In the genomic region with DNA sequence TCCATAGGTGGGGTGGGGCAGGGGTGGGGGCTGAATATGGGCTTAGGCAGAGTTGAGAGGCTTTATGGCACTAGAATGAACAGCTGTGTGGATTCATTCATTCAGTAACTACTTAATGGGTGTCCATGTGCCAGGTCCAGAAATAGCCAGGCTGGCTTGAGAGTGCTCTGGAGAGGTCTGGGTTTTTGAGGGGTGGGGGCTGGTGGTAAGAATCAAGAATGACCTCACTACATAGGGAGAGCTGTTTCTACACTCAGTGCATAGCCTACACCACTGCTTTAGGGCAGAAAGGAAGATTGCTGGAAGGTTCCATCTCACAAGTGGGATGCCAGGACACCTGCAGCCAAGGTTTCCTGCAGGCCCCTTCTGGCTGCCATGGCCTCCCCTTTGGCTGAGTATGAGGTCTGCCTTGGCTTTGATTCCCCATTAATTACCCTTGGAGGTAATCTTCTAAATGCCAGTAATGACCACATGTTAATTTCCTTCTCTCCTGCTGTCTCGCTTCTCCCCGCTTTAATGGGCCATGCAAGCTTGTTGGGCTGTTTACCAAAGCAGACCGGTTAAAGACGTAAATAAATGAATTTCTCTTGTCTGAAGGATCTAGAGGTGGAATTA, we compare ENCODE assay signal across 26 mouse cellular contexts.
DNase-seq lines count a peak whose midpoint lies in the region; ATAC-seq and TF ChIP-seq lines count a peak whose summit lies in the region.
"Had no signal": no experiment of that assay in that cellular context is flagged by ENCODE, and none has a peak within 500 bp of the region (broad histone marks: within the 10 kb centered on the region; RNA-seq: fewer than 3 reads in every experiment).

No protein-coding gene starts in this region.

- H3K36me3 ChIP-seq in forebrain, embryonic 15.5 days: no peaks in the 10 kb centered on the region
- no peaks in the 10 kb centered on the region for H3K36me3 ChIP-seq in forebrain, embryonic 13.5 days (ENCODE audit: poor library complexity, severe bottlenecking)
- H3K36me3 ChIP-seq in intestine, postnatal 0 days (ENCODE audit: control insufficient read depth, insufficient read depth): no peaks in the 10 kb centered on the region
- H3K36me3 ChIP-seq in intestine, embryonic 16.5 days (ENCODE audit: control insufficient read depth, insufficient read depth, low read length): no peaks in the 10 kb centered on the region
- no peaks in the 10 kb centered on the region for H3K36me3 ChIP-seq in hindbrain, embryonic 16.5 days (ENCODE audit: control insufficient read depth, insufficient read depth, low read length)
- H3K36me3 ChIP-seq: G1E; heart, embryonic 15.5 days; limb, embryonic 13.5 days; liver, embryonic 13.5 days; midbrain, embryonic 13.5 days had no signal

- no peak for DNase-seq in liver
- DNase-seq in adrenal gland, postnatal 14 days: no peak
- DNase-seq: B cell, adult 2 months; cerebellum, adult 18-20 months; gastrocnemius, postnatal 25 days; kidney, adult 9 months; kidney, postnatal 25 days; layer of hippocampus, postnatal 36 days; liver, embryonic 13.5 days; right cerebral cortex, postnatal 14 days; spleen, adult 18-20 months had no signal

- no peak overlapping the region for H3K9ac ChIP-seq in forebrain, embryonic 15.5 days (replicated peaks)
- no peak overlapping the region for H3K9ac ChIP-seq in forebrain, embryonic 13.5 days
- H3K9ac ChIP-seq in intestine, postnatal 0 days (ENCODE audit: low read depth, low read length): no peak overlapping the region
- no peak overlapping the region for H3K9ac ChIP-seq in intestine, embryonic 16.5 days (ENCODE audit: low read depth, low read length)
- no peak overlapping the region for H3K9ac ChIP-seq in hindbrain, embryonic 16.5 days (ENCODE audit: low read depth, low read length)
- H3K9ac ChIP-seq: heart, embryonic 15.5 days; limb, embryonic 13.5 days; liver, embryonic 13.5 days; midbrain, embryonic 13.5 days had no signal

- no peak overlapping the region for H3K4me2 ChIP-seq in forebrain, embryonic 15.5 days (replicated peaks)
- H3K4me2 ChIP-seq in forebrain, embryonic 13.5 days: no peak overlapping the region
- no peak overlapping the region for H3K4me2 ChIP-seq in intestine, postnatal 0 days (replicated peaks; ENCODE audit: low read depth)
- H3K4me2 ChIP-seq in intestine, embryonic 16.5 days (ENCODE audit: low read depth, low read length): no peak overlapping the region
- no peak overlapping the region for H3K4me2 ChIP-seq in hindbrain, embryonic 16.5 days (ENCODE audit: low read length)
- H3K4me2 ChIP-seq: heart, embryonic 15.5 days; limb, embryonic 13.5 days; liver, embryonic 13.5 days; midbrain, embryonic 13.5 days had no signal

- WGBS in forebrain, embryonic 15.5 days: 49% methylated on average over 4 of the region's 4 CpGs
- WGBS in forebrain, embryonic 13.5 days: 50% methylated on average over 4 of the region's 4 CpGs
- WGBS in intestine, postnatal 0 days: 85% methylated on average over 4 of the region's 4 CpGs
- 76% methylated on average over 4 of the region's 4 CpGs for WGBS in intestine, embryonic 16.5 days
- 60% methylated on average over 4 of the region's 4 CpGs for WGBS in hindbrain, embryonic 16.5 days

- no peaks in the 10 kb centered on the region for H3K27me3 ChIP-seq in forebrain, embryonic 15.5 days
- no peaks in the 10 kb centered on the region for H3K27me3 ChIP-seq in forebrain, embryonic 13.5 days
- no peaks in the 10 kb centered on the region for H3K27me3 ChIP-seq in intestine, postnatal 0 days (replicated peaks; ENCODE audit: control insufficient read depth, insufficient read depth, low read length)
- no peaks in the 10 kb centered on the region for H3K27me3 ChIP-seq in intestine, embryonic 16.5 days (replicated peaks; ENCODE audit: control insufficient read depth, insufficient read depth, low read length)
- H3K27me3 ChIP-seq in hindbrain, embryonic 16.5 days (replicated peaks; ENCODE audit: control insufficient read depth, insufficient read depth, low read length): no peaks in the 10 kb centered on the region
- H3K27me3 ChIP-seq: CH12.LX; heart, embryonic 15.5 days; limb, embryonic 13.5 days; megakaryocyte, embryonic 14.5 days; midbrain, embryonic 13.5 days; Patski had no signal

- H3K4me1 ChIP-seq in forebrain, embryonic 15.5 days: peaks cover 5% of the 10 kb centered on the region
- H3K4me1 ChIP-seq in forebrain, embryonic 13.5 days: peaks cover 7% of the 10 kb centered on the region
- 0 out of 2 replicates have a peak, but pooled peaks cover 4% of the 10 kb centered on the region for H3K4me1 ChIP-seq in intestine, postnatal 0 days (replicated peaks; ENCODE audit: control insufficient read depth, insufficient read depth, low read length)
- peaks cover 6% of the 10 kb centered on the region; the same call in 1 of the 2 replicates for H3K4me1 ChIP-seq in intestine, embryonic 16.5 days (ENCODE audit: control insufficient read depth, insufficient read depth, low read length)
- peaks cover 15% of the 10 kb centered on the region; the same call in 1 of the 2 replicates for H3K4me1 ChIP-seq in brown adipose tissue, adult 24 weeks (ENCODE audit: control insufficient read depth, insufficient read depth, insufficient read length, low read length)
- no peaks in the 10 kb centered on the region for H3K4me1 ChIP-seq in hindbrain, embryonic 16.5 days (ENCODE audit: control insufficient read depth, insufficient read depth, low read depth, low read length)
- H3K4me1 ChIP-seq: heart, embryonic 15.5 days; limb, embryonic 13.5 days; megakaryocyte, embryonic 14.5 days; midbrain, embryonic 13.5 days had no signal

- no peak for TF ChIP-seq CTCF in intestine, postnatal 0 days (IDR thresholded peaks at IDR 0.05; ENCODE audit: low read depth)

- H3K4me3 ChIP-seq in forebrain, embryonic 15.5 days: no peak overlapping the region
- no peak overlapping the region for H3K4me3 ChIP-seq in forebrain, embryonic 13.5 days
- no peak overlapping the region for H3K4me3 ChIP-seq in intestine, postnatal 0 days (ENCODE audit: low read depth, low read length)
- H3K4me3 ChIP-seq in intestine, embryonic 16.5 days (ENCODE audit: low read length): no peak overlapping the region
- no peak overlapping the region for H3K4me3 ChIP-seq in brown adipose tissue, adult 24 weeks (ENCODE audit: insufficient read depth, low read depth, low read length)
- no peak overlapping the region for H3K4me3 ChIP-seq in hindbrain, embryonic 16.5 days (ENCODE audit: low read length)
- H3K4me3 ChIP-seq: erythroblast, embryonic 14.5 days; heart, embryonic 15.5 days; limb, embryonic 13.5 days; liver, embryonic 13.5 days; megakaryocyte, embryonic 14.5 days; midbrain, embryonic 13.5 days had no signal

- no peaks in the 10 kb centered on the region for H3K9me3 ChIP-seq in forebrain, embryonic 15.5 days
- H3K9me3 ChIP-seq in forebrain, embryonic 13.5 days (replicated peaks): no peaks in the 10 kb centered on the region
- no peaks in the 10 kb centered on the region for H3K9me3 ChIP-seq in intestine, postnatal 0 days (ENCODE audit: control insufficient read depth)
- no peaks in the 10 kb centered on the region for H3K9me3 ChIP-seq in intestine, embryonic 16.5 days (ENCODE audit: control insufficient read depth, low read length)
- H3K9me3 ChIP-seq in hindbrain, embryonic 16.5 days (ENCODE audit: control insufficient read depth, low read length): no peaks in the 10 kb centered on the region
- H3K9me3 ChIP-seq: heart, embryonic 15.5 days; limb, embryonic 13.5 days; liver, embryonic 13.5 days; midbrain, embryonic 13.5 days had no signal

- no peak overlapping the region for H3K27ac ChIP-seq in forebrain, embryonic 15.5 days (replicated peaks)
- H3K27ac ChIP-seq in forebrain, embryonic 13.5 days: no peak overlapping the region
- H3K27ac ChIP-seq in intestine, postnatal 0 days (ENCODE audit: low read depth, low read length): peak overlapping the region; percentile 67
- no peak overlapping the region for H3K27ac ChIP-seq in intestine, embryonic 16.5 days (ENCODE audit: low read length)
- peak overlapping the region; percentile 67; the same call in 1 of the 2 replicates for H3K27ac ChIP-seq in brown adipose tissue, adult 24 weeks (replicated peaks; ENCODE audit: low read depth, low read length)
- H3K27ac ChIP-seq in hindbrain, embryonic 16.5 days (ENCODE audit: low read depth, low read length): no peak overlapping the region
- H3K27ac ChIP-seq: heart, embryonic 15.5 days; limb, embryonic 13.5 days; liver, embryonic 13.5 days; midbrain, embryonic 13.5 days had no signal

- ATAC-seq in forebrain, embryonic 15.5 days (replicated peaks): 0 out of 2 replicates have a peak, but pooled peaks have one; percentile 26
- no peak for ATAC-seq in forebrain, embryonic 13.5 days
- ATAC-seq in intestine, postnatal 0 days: no peak
- no peak for ATAC-seq in intestine, embryonic 16.5 days
- ATAC-seq in hindbrain, embryonic 16.5 days: peak; percentile 77
- ATAC-seq: forebrain, embryonic 16.5 days; midbrain, embryonic 13.5 days; Patski had no signal

Comparison
In these comparisons a context has a peak if more than half of its experiments do, and no peak if none do; other contexts are left out.
1. ATAC-seq: peak in forebrain, embryonic 15.5 days (single experiment) and hindbrain, embryonic 16.5 days (single experiment); none in forebrain, embryonic 13.5 days (single experiment), intestine, postnatal 0 days (single experiment) and intestine, embryonic 16.5 days (single experiment).
2. H3K27ac ChIP-seq: peak in intestine, postnatal 0 days (single experiment) and brown adipose tissue, adult 24 weeks (single experiment); none in forebrain, embryonic 15.5 days (single experiment), forebrain, embryonic 13.5 days (single experiment), intestine, embryonic 16.5 days (single experiment) and hindbrain, embryonic 16.5 days (single experiment).